Mouse (Mus musculus): ENCODE data around the gene Rad54l. TPM values are rescaled to one million over a fixed set of nuclear protein-coding genes. Genes with fewer than 3 reads are reported as not detected.

Rad54l gene
- total and polyA plus RNA-seq, 3 experiments: 22.8 to 53.3 (median 28.8) TPM

- H3K27ac ChIP-seq (ENCODE audit: insufficient read depth, low read depth): no peak overlapping the region
- no peak overlapping the region for H3K4me2 ChIP-seq (ENCODE audit: insufficient read depth, low read depth, poor library complexity, severe bottlenecking)
- no peaks in the 10 kb centered on the region for H3K79me2 ChIP-seq (replicated peaks; ENCODE audit: control insufficient read depth, extremely low read depth, insufficient read depth, poor library complexity, severe bottlenecking)
- dilution Hi-C loops (cut with MboI; ENCODE audit: extremely low pct_ligation_motif_present, extremely low pct_unique_long_range_greater_than_20kb, low sequenced_read_pairs) (no loop called here), in situ Hi-C loops (cut with MboI; ENCODE audit: low pct_ligation_motif_present, low pct_unique_long_range_greater_than_20kb, low sequenced_read_pairs) (no loop called here)
- peaks cover 3% of the 10 kb centered on the region for H3K27me3 ChIP-seq (replicated peaks)
- DNase-seq (ENCODE audit: extremely low read depth): no peak
- no peaks in the 10 kb centered on the region for H3K36me3 ChIP-seq (replicated peaks in 1 of 2; ENCODE audit: control insufficient read depth in 1 of 2, insufficient read depth in 1 of 2, low read length in 1 of 2)
- H3K4me3 ChIP-seq (replicated peaks in 1 of 3; ENCODE audit: low read depth in 2 of 3, low read length in 2 of 3, poor library complexity in 1 of 3): no peak overlapping the region
- no peak overlapping the region for H3K9ac ChIP-seq (ENCODE audit: insufficient read depth, low read depth)
- peaks cover 5% of the 10 kb centered on the region for H3K9me3 ChIP-seq (replicated peaks; ENCODE audit: low read length)
- TF ChIP-seq SMC3 (IDR thresholded peaks at IDR 0.05; ENCODE audit: low read depth, low read length) (no peak), HCFC1 (IDR thresholded peaks at IDR 0.05; ENCODE audit: low read depth, low read length) (no peak), ZNF384 (IDR thresholded peaks at IDR 0.05; ENCODE audit: low read depth, low read length) (no peak), MAX (IDR thresholded peaks at IDR 0.05; ENCODE audit: low read length) (no peak), RCOR1 (conservative IDR thresholded peaks at IDR 0.05; ENCODE audit: low read depth, low read length) (no peak), ELF1 (IDR thresholded peaks at IDR 0.05; ENCODE audit: low read depth, low read length) (no peak), ETS1 (conservative IDR thresholded peaks at IDR 0.05; ENCODE audit: low read depth, low read length) (no peak), MYC (IDR thresholded peaks at IDR 0.05; ENCODE audit: low read depth, low read length) (no peak), NRF1 (IDR thresholded peaks at IDR 0.05; ENCODE audit: low read depth, low read length) (no peak), BHLHE40 (IDR thresholded peaks at IDR 0.05; ENCODE audit: low read depth, low read length) (no peak), EP300 (IDR thresholded peaks at IDR 0.05; ENCODE audit: low read length) (no peak), SIN3A (IDR thresholded peaks at IDR 0.05; ENCODE audit: low read length) (no peak), JUN (IDR thresholded peaks at IDR 0.05; ENCODE audit: insufficient read depth, low read depth, low read length) (no peak), MAFK (IDR thresholded peaks at IDR 0.05; ENCODE audit: insufficient replicate concordance, low read length) (no peak), RAD21 (IDR thresholded peaks at IDR 0.05; ENCODE audit: low read depth, low read length) (no peak), POLR2A (IDR thresholded peaks at IDR 0.05; ENCODE audit: low read depth, low read length) (no peak), KAT2A (IDR thresholded peaks at IDR 0.05; ENCODE audit: insufficient replicate concordance, low read length) (no peak)
- peaks cover 0 to 15% of the 10 kb centered on the region in 2 experiments; a peak in 2 of 4 replicates for H3K4me1 ChIP-seq (ENCODE audit: control insufficient read depth in 1 of 2, insufficient read depth in 2 of 2)
Observed at GRCm38 (mm10) chr4:116143891-116144717, 20.6 kb upstream of the Rad54l start.

- dilution Hi-C loops (cut with MboI; ENCODE audit: extremely low pct_ligation_motif_present, extremely low pct_unique_long_range_greater_than_20kb, low sequenced_read_pairs): no loop called here
- no peak for DNase-seq (ENCODE audit: extremely low read depth)
Observed at GRCm38 (mm10) chr4:116143317-116143811, 19.9 kb upstream of the Rad54l start.

More at GRCm38 (mm10) chr4:116143317-116143811, 19.9 kb upstream of the Rad54l start:
- Histone ChIP-seq H3K36me3 (replicated peaks in 1 of 2; ENCODE audit: control insufficient read depth in 1 of 2, insufficient read depth in 1 of 2, low read length in 1 of 2) (no peaks in the 10 kb centered on the region), H3K27ac (ENCODE audit: insufficient read depth, low read depth) (no peak overlapping the region), H3K4me3 (replicated peaks in 1 of 3; ENCODE audit: low read depth in 2 of 3, low read length in 2 of 3, poor library complexity in 1 of 3) (no peak overlapping the region), H3K4me2 (ENCODE audit: insufficient read depth, low read depth, poor library complexity, severe bottlenecking) (no peak overlapping the region), H3K4me1 (ENCODE audit: control insufficient read depth in 1 of 2, insufficient read depth in 2 of 2) (peaks cover 0 to 17% of the 10 kb centered on the region in 2 experiments; a peak in 2 of 4 replicates), H3K9me3 (replicated peaks; ENCODE audit: low read length) (peaks cover 5% of the 10 kb centered on the region), H3K79me2 (replicated peaks; ENCODE audit: control insufficient read depth, extremely low read depth, insufficient read depth, poor library complexity, severe bottlenecking) (no peaks in the 10 kb centered on the region), H3K9ac (ENCODE audit: insufficient read depth, low read depth) (no peak overlapping the region), H3K27me3 (replicated peaks) (peaks cover 3% of the 10 kb centered on the region)
- TF ChIP-seq USF1 (IDR thresholded peaks at IDR 0.05; ENCODE audit: low read depth, low read length) (no peak), MYC (IDR thresholded peaks at IDR 0.05; ENCODE audit: low read depth, low read length) (no peak), USF2 (conservative IDR thresholded peaks at IDR 0.05; ENCODE audit: low read depth, low read length) (no peak), ZNF384 (IDR thresholded peaks at IDR 0.05; ENCODE audit: low read depth, low read length) (no peak), ETS1 (conservative IDR thresholded peaks at IDR 0.05; ENCODE audit: low read depth, low read length) (no peak), SIN3A (IDR thresholded peaks at IDR 0.05; ENCODE audit: low read length) (no peak), TBP (conservative IDR thresholded peaks at IDR 0.05; ENCODE audit: low read depth, low read length) (no peak), KAT2A (IDR thresholded peaks at IDR 0.05; ENCODE audit: insufficient replicate concordance, low read length) (no peak), EP300 (IDR thresholded peaks at IDR 0.05; ENCODE audit: low read length) (no peak), RAD21 (IDR thresholded peaks at IDR 0.05; ENCODE audit: low read depth, low read length) (no peak)
- in situ Hi-C loops (cut with MboI; ENCODE audit: low pct_ligation_motif_present, low pct_unique_long_range_greater_than_20kb, low sequenced_read_pairs): no loop called here

Data from CH12.LX (cell line).